Mouse (Mus musculus): ENCODE data around the gene Tbc1d30.

DNA sequence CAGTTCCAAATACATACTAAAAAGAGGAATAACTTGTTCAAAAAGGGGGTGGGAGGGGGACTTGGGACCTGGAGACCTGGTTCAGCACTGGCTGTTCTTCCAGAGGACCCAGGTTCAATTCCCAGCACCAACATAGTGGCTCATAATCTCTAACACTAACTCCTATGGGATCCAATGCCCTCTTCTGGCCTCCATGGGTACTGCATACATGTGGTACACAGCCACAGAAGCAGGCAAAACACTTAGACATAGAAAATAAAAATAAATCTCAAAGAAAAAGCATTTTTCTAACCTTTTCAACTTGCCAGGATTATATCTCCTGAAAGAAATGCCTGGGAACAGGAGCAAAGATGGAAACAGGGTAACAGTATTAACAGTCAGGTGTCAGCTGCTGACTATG, 24.9 kb downstream of the Tbc1d30 start:
- no peak for TF ChIP-seq CTCF (IDR thresholded peaks at IDR 0.05; ENCODE audit: control insufficient read depth, insufficient read depth, insufficient replicate concordance, low read depth, low read length)
- TF ChIP-seq POLR2A (IDR thresholded peaks at IDR 0.05; ENCODE audit: control insufficient read depth, low read depth, low read length), result no peak
